Mouse (Mus musculus): ENCODE measurements at regions not wholly inside any gene's neighbourhood (a gene's known extent, or its start where the extent isn't known, plus 50 kb on each side); places are given as distances from the start of the nearest gene placed in this dataset.

GRCm38 (mm10) chr12:39761946-39762345 is 275.9 kb downstream of the Arl4a start:
- WGBS, result 49% methylated on average over 5 of the region's 5 CpGs
- DNase-seq, result no peak
- H3K27ac ChIP-seq, result no peak overlapping the region
- H3K36me3 ChIP-seq (ENCODE audit: control insufficient read depth, insufficient read depth, low read length), result no peaks in the 10 kb centered on the region
- intact Hi-C loops (cut with DNase I), result no loop called here
- no peaks in the 10 kb centered on the region for H3K79me2 ChIP-seq (replicated peaks; ENCODE audit: control insufficient read depth, insufficient read depth, low read length)
- no peaks in the 10 kb centered on the region for H3K27me3 ChIP-seq (ENCODE audit: control insufficient read depth, insufficient read depth, low read length)
- H3K4me1 ChIP-seq (ENCODE audit: control insufficient read depth, insufficient read depth, low read length), result no peaks in the 10 kb centered on the region; the same call in 1 of the 2 replicates
- TF ChIP-seq CTCF (IDR thresholded peaks at IDR 0.05) (no peak), EP300 (IDR thresholded peaks at IDR 0.05; ENCODE audit: insufficient read depth, low read depth, low read length) (no peak), POLR2A (IDR thresholded peaks at IDR 0.05; ENCODE audit: insufficient read depth, low read depth, low read length) (no peak)
- H3K4me3 ChIP-seq, result no peak overlapping the region
- H3K9ac ChIP-seq (ENCODE audit: low read depth, low read length), result no peak overlapping the region

GRCm38 (mm10) chr12:39761326-39761725 is 276.5 kb downstream of the Arl4a start:
- intact Hi-C loops (cut with DNase I), result no loop called here
- Histone ChIP-seq H3K4me1 (ENCODE audit: control insufficient read depth, insufficient read depth, low read length) (no peaks in the 10 kb centered on the region; the same call in 1 of the 2 replicates), H3K27ac (no peak overlapping the region), H3K79me2 (replicated peaks; ENCODE audit: control insufficient read depth, insufficient read depth, low read length) (no peaks in the 10 kb centered on the region), H3K9ac (ENCODE audit: low read depth, low read length) (no peak overlapping the region), H3K36me3 (ENCODE audit: control insufficient read depth, insufficient read depth, low read length) (no peaks in the 10 kb centered on the region), H3K4me3 (no peak overlapping the region), H3K27me3 (ENCODE audit: control insufficient read depth, insufficient read depth, low read length) (no peaks in the 10 kb centered on the region)
- WGBS, result 35% methylated on average over 1 of the region's 1 CpGs
- DNase-seq, result no peak
- no peak for TF ChIP-seq EP300 (IDR thresholded peaks at IDR 0.05; ENCODE audit: insufficient read depth, low read depth, low read length)
- no peak for TF ChIP-seq CTCF (IDR thresholded peaks at IDR 0.05)
- no peak for TF ChIP-seq POLR2A (IDR thresholded peaks at IDR 0.05; ENCODE audit: insufficient read depth, low read depth, low read length)

GRCm38 (mm10) chr12:39757975-39758374 is 279.9 kb downstream of the Arl4a start:
- DNase-seq, result no peak
- Histone ChIP-seq H3K79me2 (replicated peaks; ENCODE audit: control insufficient read depth, insufficient read depth, low read length) (no peaks in the 10 kb centered on the region), H3K27ac (no peak overlapping the region), H3K4me3 (no peak overlapping the region), H3K9ac (ENCODE audit: low read depth, low read length) (no peak overlapping the region), H3K4me1 (ENCODE audit: control insufficient read depth, insufficient read depth, low read length) (no peaks in the 10 kb centered on the region; the same call in 1 of the 2 replicates), H3K27me3 (ENCODE audit: control insufficient read depth, insufficient read depth, low read length) (no peaks in the 10 kb centered on the region), H3K36me3 (ENCODE audit: control insufficient read depth, insufficient read depth, low read length) (no peaks in the 10 kb centered on the region)
- no peak for TF ChIP-seq CTCF (IDR thresholded peaks at IDR 0.05)
- TF ChIP-seq POLR2A (IDR thresholded peaks at IDR 0.05; ENCODE audit: insufficient read depth, low read depth, low read length), result no peak
- no peak for TF ChIP-seq EP300 (IDR thresholded peaks at IDR 0.05; ENCODE audit: insufficient read depth, low read depth, low read length)
- intact Hi-C loops (cut with DNase I), result no loop called here

- TF ChIP-seq POLR2A (IDR thresholded peaks at IDR 0.05; ENCODE audit: insufficient read depth, low read depth, low read length) (no peak), CTCF (IDR thresholded peaks at IDR 0.05) (no peak), EP300 (IDR thresholded peaks at IDR 0.05; ENCODE audit: insufficient read depth, low read depth, low read length) (no peak)
- Histone ChIP-seq H3K4me3 (no peak overlapping the region), H3K27ac (no peak overlapping the region), H3K4me1 (ENCODE audit: control insufficient read depth, insufficient read depth, low read length) (no peaks in the 10 kb centered on the region), H3K27me3 (ENCODE audit: control insufficient read depth, insufficient read depth, low read length) (no peaks in the 10 kb centered on the region), H3K36me3 (ENCODE audit: control insufficient read depth, insufficient read depth, low read length) (no peaks in the 10 kb centered on the region), H3K9ac (ENCODE audit: low read depth, low read length) (no peak overlapping the region), H3K79me2 (replicated peaks; ENCODE audit: control insufficient read depth, insufficient read depth, low read length) (no peaks in the 10 kb centered on the region)
- WGBS, result 82% methylated on average over 5 of the region's 5 CpGs
- no peak for DNase-seq
- intact Hi-C loops (cut with DNase I), result no loop called here
Measured at GRCm38 (mm10) chr12:39751850-39752249, 286.0 kb downstream of the Arl4a start.

GRCm38 (mm10) chr12:39742156-39743063 is 295.4 kb downstream of the Arl4a start:
- no peak for TF ChIP-seq CTCF (IDR thresholded peaks at IDR 0.05)
- no peak for TF ChIP-seq POLR2A (IDR thresholded peaks at IDR 0.05; ENCODE audit: insufficient read depth, low read depth, low read length)
- no peak for TF ChIP-seq EP300 (IDR thresholded peaks at IDR 0.05; ENCODE audit: insufficient read depth, low read depth, low read length)
- Histone ChIP-seq H3K27ac (no peak overlapping the region), H3K27me3 (ENCODE audit: control insufficient read depth, insufficient read depth, low read length) (no peaks in the 10 kb centered on the region), H3K36me3 (ENCODE audit: control insufficient read depth, insufficient read depth, low read length) (no peaks in the 10 kb centered on the region), H3K79me2 (replicated peaks; ENCODE audit: control insufficient read depth, insufficient read depth, low read length) (no peaks in the 10 kb centered on the region), H3K9ac (ENCODE audit: low read depth, low read length) (no peak overlapping the region), H3K4me1 (ENCODE audit: control insufficient read depth, insufficient read depth, low read length) (no peaks in the 10 kb centered on the region), H3K4me3 (no peak overlapping the region)
- WGBS, result 68% methylated on average over 11 of the region's 11 CpGs
- intact Hi-C loops (cut with DNase I), result no loop called here
- DNase-seq, result no peak
